Mouse (Mus musculus) right cerebral cortex, postnatal 10 days (tissue): Measurements from ENCODE around the gene Cwc22.

ENCODE experiments used
- DNase-seq, 2 experiments: peaks; one replicate each; pipeline ENCODE4 v3.0.0; 2021; ENCODE audit warnings: low spot score in 2 of 2

Gene Cwc22

DNA sequence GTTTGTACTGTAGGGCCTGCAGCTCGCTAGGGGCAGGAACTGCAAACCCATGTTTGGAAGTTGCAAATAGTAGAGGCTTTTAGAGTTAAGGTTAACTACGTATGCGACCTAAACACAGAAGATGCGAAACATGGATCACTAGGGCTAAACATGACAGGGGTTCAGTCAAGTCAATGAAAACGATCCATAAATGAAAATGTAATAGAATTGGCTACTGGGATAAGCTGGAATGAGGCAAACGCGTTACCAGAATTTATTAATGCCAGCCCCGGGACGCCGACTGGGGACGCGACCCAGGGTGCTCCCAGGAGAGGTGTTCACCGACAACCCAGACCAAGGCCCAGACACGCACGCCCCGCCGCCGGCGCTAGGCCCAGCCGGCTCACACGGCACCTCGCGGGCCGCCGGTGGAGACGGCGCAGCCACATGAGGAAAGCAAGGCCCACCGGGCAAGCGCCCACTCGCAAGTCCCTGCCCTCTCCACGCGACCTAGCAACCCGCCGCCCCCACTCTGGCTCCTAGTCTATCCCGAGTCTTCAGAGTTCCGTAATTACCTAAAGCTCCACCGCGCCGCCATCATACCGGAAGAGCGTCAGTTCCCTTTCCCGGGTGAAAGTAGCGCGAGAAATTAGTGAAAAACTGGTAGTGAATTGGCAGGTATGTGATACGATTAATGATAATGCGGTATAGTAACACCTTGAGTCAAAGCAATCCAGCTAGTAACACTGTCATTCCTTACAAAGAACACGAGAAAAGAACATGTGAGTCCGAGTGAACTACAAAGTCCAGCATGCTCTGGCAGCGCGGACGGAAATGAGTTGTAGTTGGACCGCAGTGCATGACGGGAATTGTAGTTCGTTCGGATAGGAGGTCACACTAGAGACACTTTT, at the start of gene Cwc22:
Gene Cwc22, minus strand, starts transcription at position 780 of the 890 bp plus-strand sequence.
- DNase-seq, result peak; percentile 96 to 97

DNA sequence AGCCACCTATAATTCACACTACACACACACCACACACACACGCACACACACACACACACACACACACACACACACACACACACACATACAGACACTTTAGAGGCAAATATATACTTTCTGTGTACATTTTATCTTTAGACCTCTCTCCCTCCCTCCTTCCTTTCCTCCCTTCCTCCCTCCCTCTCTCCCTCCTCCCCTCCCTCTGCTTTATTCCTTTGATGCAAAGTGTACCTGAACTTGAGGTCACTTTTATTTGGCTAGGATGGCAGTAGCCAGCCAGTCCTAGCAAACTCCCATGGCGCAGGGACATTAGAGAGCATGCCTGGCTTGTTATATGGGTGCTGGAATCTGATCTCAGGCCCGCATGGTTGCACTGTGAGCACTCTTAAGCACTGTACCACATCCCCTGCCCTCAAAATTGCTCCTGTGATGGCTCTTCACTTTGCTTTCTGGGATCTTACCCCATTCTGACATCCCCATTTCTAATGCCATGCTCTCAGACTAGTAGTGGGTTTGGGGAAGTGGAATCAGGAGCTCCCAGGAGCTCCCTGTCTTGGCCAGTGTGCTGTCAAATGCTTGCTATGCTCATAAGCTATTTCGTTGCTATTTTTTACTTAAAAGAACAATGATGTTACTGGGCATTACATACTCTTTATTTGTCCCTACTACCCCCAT, 47.7 kb upstream of the Cwc22 start:
- no peak for DNase-seq

DNA sequence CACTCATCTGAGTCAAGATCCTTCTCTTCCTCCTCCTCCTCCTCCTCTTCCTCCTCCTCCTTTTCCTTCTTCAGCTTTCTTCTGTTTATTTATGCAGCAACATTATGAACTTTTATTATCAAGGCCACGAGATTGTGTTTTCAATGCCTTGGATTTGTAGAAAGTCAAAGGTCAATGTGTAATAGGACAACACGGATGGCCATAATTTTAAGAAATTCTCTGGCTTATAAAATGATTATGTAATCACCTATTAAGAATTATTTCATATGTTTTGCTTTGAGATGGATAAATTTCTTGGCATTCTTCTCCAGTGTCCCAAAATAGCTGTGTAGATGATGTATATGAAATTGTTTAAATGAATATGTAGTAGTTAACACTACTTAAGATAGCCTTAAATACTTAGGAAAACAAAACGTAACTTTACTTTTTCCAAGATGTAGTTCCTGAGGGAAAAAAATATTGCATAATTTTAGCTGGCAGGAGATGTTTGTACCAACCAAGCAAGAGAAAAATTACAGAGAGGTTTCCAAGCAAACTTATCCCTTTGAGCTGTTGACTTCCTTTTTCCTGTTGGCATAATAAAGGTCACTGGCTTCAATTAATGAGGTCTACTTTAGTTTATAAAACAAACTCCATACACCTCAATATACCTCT, 46.9 kb upstream of the Cwc22 start:
- no peak for DNase-seq

DNA sequence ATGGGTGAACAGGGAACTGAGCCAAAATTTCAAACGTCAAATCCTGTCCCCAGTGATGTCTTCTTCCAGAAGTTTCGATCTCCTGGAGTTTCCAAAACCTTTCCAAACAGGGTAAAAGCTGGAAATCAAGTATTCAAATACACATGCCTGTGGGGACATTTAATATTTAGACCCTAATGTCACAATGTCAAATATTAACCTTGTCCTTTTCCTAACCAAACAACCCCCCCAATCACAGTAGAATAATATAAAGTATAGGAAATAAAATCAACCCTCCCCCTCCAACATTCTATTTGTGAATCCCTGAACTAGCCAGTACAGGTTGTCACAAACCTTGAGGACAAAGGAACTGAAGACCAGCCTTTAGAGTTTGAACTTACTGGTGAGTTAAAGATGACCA, 44.6 kb upstream of the Cwc22 start:
- no peak for DNase-seq

DNA sequence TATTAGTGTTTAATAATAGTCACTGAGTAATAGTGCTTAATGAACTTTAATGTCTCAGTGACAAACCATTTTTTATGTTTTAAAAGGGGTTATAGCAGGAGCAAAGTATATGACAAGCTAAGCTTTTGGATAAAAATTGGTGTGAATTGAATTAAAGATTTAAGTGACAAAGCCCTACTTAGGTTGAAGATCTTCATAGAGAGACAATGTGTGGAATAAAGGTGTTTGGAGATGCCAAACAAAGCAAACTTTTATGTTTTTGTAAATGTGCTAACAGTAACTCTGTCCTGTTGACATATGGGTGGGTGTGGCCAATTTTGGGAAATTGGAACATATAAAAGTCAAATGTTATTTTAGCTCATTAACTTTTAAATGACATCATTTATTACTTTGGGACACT, 43.9 kb upstream of the Cwc22 start:
- DNase-seq, result no peak

DNA sequence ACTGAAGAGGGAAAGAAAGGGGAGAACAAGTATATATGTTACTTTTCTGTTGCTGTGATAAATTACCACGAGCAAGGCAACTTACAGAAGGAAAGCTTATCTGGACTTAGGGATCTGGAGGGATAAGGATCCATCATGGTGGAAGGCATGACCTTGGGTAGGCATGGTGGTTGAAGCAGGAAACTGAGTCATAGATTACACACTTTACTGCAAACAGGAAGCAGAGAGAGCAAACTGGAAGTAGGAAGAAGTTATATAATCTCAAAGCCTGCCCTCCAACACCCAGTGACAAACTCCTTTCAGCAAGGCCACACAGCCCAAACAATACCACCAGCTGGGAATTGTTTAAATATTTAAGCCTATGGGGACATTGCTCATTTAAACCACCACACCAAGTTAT, 43.2 kb upstream of the Cwc22 start:
- DNase-seq, result no peak

DNA sequence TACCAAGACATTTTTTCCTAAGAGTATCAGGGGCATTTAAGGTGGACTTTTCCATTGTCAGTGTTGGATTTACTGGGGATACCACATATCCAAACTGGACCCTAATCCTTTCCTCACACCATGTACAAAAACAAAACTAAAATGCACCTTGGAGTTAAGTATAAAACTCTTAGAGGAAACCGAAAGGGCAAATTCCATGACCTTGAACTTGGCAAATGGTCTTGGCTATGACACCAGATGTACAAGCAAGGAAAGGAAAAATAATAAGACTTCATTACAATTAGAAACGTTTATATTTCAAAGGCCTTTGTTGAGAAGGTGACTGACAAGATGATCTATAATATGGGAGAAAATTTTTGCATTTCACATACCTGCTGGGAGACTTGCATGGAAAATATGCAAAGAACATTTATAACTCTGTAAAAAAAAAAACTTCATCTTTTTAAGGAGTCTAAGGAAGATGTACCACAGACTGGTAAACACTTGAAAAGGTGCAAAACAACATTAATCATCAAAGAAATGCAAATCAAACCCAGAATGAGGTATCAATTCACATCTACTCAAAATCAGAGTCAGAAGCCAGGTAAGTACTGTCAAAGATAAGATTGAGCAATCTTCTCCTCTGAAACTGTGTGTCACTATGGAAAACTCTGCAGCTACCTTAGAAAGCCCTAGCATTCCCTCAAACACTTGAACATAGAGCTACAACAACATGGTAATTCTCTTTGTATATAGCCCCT, 40.0 kb upstream of the Cwc22 start:
- no peak for DNase-seq

DNA sequence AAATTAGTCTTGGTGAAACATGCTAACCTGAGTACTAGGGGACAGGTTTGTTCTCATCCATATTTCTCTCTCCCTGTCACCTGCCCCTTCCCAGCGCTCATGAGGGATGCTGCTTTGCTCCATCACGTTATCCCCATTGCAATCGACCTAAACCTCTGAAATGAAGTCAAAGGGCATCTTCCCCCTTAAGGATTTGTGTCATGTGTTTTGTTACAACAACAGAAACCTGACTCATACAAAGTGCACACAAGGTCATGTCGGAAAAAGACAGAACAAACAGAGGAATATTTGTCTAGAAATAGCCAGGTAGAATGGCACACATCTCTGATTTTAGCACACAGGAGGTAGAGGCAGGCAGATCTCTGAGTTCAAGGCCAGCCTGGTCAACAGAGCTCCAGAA, 38.0 kb upstream of the Cwc22 start:
- DNase-seq, result no peak

DNA sequence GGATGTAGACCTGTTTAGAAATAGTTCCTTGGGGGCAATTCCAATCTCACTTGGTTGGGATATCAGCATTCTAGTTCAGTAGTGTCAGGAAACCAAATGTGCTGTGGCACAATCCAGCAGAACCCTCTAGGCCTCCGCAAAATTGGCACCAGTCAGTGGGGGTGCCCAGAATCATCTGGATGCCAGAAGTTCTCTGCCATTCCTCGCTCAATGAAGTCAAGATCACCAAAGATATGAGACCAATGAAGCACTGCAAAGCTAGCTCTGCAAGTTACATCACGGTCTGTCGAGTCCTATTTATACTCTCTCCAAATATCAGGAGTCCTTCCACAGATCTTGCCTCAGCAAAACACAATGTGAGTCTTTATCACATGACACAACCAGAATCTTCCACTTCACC, 35.7 kb upstream of the Cwc22 start:
- DNase-seq, result no peak

DNA sequence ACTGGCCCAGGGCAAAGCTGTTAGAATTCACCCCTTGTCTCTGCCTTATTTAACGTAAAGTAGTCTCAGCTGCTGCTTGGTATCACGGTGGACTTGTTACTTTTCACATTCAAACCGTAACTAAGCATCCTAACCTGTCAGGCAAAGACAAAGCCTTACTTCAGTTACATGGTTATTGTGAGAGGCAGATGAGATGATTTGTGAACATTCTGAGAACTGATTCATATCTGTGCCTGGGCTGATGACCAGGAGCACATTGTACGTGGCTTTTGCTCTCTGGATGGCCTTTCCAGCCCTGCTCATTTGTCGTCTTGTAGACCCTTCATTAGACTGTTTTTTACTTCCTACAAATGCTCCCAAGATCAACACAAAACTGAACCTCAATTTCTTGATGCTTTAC, 34.5 kb upstream of the Cwc22 start:
- no peak for DNase-seq

DNA sequence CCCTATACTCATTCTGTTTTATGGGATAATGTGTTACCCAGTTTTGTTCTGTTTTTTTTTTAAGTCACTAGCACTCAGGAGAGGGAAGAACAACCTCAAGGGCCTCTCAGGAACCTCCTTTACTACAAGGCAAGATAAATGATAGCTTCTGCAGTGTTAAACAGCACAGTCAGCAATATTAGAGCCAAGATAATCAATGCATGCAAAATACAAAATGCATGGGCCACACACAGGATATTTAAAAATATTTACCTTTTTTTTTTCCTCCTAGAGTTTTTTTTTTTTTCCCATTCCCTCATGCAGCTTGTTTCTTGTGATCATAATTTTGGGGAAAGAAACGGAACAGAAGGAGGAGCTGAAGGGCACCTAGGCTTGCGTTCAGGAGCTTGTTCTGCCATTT, 33.3 kb upstream of the Cwc22 start:
- no peak for DNase-seq

DNA sequence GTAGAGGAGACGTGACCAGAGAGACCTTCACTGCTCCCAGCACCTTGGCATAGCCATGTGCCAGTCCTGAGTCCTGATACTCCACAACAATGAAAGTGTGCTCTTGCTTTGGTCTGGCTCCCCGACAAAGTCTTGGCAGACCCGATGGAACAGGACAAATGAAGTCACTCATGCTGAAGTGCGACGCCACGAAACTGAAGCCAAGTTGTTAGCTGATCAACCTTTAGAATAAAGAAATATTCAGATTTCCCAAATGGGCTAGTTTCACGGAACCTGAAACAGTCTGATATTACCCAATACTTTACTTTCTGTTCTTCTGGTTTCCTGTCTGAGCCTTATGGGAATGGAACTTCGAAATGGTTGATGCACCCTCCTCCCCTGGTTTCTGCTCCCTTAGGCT, 32.9 kb upstream of the Cwc22 start:
- no peak for DNase-seq

DNA sequence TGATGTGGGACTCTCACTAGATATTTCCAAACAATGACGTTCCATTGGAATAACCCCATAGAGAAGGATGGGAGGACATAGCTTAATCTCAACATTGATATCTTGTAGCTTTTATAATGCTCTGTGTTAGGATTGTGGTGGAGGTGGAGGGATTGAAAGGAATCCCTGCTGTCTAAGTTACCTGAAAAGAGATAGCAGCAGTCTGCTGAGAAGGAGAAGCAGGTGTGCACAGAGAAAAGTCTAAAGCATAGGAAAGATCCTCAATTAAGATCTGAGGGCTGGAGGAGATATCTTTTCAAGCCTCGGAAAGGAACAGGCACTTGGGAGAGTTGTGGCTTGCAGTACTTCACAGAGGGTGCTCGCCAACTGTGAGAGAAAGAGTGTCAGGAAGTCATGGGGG, 32.1 kb upstream of the Cwc22 start:
- no peak for DNase-seq

DNA sequence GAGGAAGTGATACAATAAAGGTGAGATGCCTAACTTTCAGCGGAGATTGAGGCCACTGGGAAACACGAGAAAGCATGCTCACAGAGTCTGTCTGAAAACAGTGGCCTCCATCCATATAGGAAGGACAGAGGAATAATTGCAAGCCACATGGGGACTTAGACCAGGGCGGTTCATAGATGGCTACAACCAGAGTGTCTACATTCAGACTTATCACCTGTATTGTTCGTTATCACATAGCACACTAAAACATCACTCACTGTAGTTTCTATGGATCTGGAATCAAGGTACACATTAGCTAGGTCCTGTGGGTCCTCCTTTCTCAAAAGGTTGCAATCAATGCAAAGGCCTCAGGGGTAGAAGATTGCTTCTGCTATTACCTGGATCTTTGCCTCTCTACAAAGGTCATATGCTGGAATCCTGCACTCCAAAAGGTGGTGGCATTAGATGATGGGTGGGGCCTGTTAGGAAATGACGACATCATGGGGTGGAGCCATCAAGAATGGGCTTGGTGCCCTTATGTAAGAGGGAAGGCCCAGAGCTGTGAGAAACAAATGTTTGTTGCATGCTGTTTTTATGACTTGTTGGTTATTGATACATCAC, 30.2 kb upstream of the Cwc22 start:
- DNase-seq, result no peak

DNA sequence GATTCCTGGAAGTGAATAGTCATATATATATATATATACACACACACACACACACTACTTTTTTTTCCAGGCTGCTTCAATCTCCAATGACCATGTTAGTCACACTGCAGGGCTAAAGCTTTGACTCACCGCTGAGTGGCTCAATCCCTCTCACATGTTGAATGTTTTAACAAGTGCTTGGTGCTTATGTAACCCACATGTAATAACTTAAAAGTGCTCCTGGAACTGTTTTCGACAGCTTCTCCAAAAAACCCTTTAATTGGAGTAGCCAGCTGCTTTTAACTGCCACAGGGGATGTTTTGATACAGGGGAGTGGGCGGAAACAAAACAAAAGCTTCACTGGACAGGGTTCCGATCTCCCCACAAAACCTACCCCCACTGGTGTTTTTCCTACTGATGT, 29.4 kb upstream of the Cwc22 start:
- no peak for DNase-seq

DNA sequence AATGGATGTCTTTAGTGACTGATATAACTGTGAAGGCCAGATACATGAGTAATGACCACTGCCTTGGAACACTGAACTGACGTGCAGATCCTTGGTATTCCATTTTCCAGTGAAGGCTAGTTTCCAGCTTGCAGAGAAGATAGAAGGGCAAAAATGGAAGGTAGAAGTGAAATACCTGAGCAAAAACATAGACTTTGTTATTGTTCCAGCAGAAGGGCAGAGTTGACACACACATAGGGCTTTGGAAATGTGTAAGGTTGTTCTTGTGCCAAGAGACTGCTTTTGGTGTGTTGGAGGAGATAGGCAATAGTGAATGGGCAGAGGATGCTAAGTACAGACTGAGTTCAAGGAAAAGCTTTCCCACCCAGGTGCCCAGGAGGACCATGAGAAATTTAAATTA, 28.8 kb upstream of the Cwc22 start:
- no peak for DNase-seq

DNA sequence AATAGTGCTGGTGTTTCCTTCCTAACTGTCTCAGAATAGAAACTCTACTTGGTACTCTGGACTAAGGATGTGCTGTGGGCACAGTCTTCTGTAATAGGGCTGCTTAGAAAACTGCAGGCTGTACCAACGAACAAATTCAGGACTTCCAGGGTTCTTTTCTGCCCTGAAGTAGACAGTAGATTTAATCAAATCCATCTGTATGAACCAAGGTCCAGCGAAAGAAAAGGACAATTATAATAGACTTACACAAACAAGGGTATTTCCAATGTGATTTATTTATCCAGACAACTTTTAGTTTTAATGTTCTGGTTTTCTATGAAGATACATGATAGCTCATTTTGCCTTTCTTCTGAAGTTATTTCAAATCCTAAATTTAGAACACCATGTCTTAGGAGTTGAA, 28.2 kb upstream of the Cwc22 start:
- DNase-seq, result no peak

DNA sequence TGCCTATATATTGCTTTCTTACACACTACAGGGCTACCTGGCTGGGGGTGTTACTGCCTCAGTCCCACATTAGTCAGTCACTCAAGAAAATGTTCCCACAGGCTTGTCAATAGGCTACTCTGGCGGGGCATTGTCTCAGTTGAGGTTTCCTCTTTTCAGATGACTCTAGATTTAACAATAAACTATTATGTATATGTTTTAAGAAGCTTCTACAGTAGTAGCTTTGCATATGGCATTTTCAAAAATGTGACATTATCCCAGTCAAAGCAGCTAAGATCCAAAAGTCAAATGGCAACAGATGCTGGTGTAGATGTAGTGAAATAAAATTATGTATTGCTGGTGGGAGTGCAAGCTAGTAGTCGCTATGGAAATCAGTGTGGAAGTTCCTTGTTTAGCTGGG, 27.1 kb upstream of the Cwc22 start:
- no peak for DNase-seq

DNA sequence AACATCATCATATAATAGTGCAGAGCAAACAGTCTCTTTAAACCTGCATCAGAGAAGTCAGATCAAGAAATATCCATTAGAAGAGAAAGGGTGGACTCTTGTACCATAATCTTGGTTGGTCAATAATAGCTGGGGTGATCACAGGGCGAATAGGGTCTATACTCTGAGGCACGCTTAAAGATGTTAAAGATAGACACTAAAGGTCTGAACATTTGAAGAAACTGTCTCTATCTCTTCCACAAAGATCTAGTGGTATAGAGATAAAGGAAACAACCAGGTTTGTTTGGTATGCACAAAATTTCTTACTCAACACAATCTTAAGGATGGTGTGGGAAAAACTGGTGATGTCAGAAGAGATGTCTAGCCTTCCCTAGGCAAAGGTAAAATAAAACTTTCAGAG, 26.4 kb upstream of the Cwc22 start:
- no peak for DNase-seq

DNA sequence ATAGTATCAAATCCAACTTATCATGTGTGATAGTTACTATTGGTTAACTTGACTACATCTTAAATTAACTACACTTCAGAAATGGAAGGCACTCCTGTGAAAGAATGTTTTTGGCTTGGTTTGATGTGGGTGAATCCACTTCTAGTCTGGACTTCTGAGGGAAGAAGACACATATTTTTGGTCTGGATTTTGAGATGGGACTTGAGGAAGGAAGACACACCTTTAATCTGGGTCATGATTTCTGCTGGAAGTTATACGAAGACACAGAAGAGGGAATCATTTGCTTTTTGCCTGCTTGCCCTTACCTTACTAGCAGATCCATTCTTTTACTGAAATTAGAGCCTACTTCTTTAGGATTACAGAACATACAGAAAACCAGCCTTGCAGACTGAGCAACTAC, 25.7 kb upstream of the Cwc22 start:
- DNase-seq, result no peak

DNA sequence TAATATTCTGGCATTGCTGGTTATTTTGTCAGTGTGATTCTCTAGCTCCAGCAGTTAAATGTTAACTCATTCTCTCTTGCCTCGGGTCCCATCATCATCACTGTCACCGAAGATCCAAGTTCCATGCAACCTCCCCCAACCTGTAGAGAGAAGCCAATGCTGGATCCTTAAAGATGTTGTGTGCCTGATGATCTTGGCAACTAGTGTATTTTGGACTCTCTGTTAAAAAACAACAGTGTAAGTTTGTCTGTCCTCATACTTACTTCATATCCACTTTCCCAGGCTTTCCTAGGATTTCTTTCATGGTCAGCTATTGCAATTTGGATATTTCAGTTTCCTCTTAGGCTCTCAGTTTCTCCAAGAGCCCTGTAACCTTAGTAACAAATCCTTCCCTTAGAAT, 25.2 kb upstream of the Cwc22 start:
- no peak for DNase-seq

DNA sequence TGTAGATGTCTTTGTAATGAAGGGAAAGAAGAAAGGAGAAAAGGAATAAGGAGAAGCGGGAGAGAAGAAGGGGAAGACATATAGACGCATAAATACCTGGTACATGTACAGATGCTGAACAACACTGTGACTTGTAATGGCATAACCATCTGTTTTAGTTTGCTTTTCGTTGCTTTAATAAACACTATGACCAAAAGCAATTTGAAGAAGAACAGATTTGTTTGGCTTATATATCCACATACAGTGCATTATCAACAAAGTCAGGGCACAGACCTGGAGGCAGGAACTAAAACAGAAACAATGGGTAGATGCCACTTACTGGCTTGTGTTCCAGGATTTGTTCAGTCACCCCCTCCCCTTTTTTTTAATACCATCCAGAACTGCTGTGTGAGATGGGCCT, 24.4 kb upstream of the Cwc22 start:
- DNase-seq, result no peak
